Mouse (Mus musculus) urinary bladder, adult 18-20 months (tissue): ENCODE measurements around the gene Cyb561d2.
A peak's percentile ranks its signal among the peaks of the same experiment; 100 is the strongest.

Experiments used
- DNase-seq, 2 experiments: peaks; one replicate each; pipeline ENCODE4 v3.0.0; 2022; ENCODE audit warnings: low spot score in 2 of 2, mixed read lengths in 2 of 2

Cyb561d2 gene

GRCm38 (mm10) chr9:107550491-107551116 is 8.6 kb upstream of the Cyb561d2 start:
- no peak for DNase-seq

DNA sequence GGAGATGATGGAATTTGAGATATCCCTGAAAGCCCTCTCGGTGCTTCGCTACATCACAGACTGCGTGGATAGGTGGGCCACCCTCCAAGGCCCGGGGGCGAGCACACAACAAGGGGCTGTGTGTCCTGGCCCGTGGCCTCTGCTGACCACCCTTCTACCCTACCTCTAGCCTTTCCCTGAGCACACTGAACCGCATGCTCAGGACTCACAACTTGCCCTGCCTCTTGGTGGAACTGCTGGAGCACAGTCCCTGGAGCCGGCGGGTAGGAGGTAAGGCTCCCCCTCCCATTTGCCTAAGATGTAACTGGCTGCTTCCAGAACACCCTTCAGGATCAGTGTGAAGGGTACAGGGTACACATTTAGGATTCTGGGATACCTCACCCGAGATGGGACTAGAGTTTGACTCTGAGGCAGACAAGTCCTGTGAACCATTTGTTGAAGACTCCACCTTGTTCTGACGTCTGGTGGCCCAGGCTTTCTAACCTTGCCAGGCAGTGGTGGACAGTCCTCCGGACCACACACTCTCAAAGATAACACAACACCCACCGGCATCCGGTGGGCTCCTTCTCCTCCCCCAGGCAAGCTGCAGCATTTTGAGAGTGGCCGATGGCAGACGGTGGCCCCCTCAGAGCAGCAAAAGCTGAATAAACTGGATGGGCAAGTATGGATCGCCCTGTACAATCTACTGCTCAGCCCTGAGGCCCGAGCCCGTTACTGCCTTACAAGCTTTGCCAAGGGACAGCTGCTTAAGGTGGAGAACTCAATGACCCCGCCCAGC is 7.5 kb upstream of the Cyb561d2 start:
- no peak for DNase-seq

- no peak for DNase-seq
Measured at GRCm38 (mm10) chr9:107548820-107549219, 6.8 kb upstream of the Cyb561d2 start.

- DNase-seq, result no peak
Measured at GRCm38 (mm10) chr9:107547957-107548356, 6.0 kb upstream of the Cyb561d2 start.

DNA sequence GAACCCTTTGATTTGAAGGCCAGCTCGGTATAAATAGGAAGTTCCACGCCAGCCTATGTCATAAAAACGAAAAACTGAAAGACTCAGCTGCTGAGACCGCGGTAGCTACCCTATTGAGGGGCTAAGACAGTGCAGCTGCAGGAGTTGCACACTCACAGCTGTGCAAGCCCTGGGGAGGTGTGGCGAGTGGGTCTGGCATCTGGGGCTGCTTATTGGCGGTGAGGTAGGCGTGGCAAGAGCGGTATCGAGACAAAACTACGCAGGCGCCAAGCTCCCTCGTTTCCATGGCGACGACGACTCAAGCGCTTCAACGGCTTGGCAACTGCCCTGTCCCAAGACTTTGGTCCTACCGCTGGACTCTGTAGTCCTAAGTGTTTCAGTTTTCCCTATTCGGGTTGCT is 5.0 kb upstream of the Cyb561d2 start, which contains the start of gene Zmynd10:
Zmynd10 (plus strand) TSS at position 273 of the 400 bp plus-strand sequence.
- DNase-seq, result peak; percentile 58 to 79

- no peak for DNase-seq
Measured at GRCm38 (mm10) chr9:107545602-107546001, 3.6 kb upstream of the Cyb561d2 start.

DNA sequence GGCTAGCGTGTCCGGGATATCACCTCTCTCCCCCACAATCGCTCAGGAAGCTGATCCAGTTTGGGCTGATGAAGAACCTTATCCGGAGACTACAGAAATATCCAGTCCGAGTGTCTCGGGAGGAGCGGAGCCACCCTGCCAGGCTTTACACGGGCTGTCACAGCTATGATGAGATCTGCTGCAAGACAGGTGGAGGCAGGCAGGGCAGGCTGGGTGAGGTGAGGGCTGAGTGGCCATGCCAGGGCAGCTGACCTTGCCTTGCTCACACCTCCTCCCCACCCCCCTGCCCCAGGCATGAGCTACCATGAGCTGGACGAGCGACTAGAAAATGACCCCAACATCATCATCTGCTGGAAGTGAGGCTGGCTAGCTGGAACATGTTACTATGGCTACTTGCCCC is 3.2 kb upstream of the Cyb561d2 start:
- DNase-seq, result no peak

DNA sequence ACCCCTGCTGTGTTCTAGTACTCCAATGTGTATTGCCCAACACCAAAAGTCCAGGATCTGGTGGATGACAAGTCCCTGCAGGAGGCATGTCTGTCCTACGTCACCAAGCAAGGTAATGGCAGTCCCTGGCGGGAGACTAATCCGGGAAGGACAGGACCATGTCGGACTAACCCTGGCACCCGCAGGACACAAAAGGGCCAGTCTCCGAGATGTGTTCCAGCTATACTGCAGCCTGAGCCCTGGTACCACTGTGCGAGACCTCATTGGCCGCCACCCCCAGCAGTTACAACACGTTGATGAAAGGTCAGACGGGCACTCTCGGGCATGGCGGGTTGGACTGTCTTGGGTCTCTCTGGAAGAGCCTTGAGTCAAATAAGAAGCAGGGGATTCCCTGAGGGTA is 2.7 kb upstream of the Cyb561d2 start:
- no peak for DNase-seq

DNA sequence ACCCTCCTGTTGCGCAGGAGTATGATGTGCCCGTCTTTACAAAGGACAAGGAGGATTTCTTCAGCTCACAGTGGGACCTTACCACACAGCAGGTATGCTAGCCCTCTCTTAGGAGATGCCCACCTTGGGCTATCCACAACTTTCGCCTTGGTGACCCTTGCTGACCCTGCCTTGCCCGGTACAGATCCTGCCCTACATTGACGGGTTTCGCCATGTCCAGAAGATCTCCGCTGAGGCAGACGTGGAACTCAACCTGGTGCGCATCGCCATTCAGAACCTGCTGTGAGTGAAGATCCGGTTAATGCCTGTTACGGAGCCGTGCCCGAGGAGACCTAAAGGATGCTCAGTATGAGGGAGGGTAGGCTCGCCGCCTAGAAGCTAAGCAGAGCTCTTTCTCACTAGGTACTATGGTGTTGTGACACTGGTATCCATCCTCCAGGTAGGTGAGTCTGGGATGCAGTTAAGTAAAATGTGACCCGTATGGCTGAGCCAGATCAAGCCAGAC is 2.3 kb upstream of the Cyb561d2 start:
- DNase-seq, result no peak

DNA sequence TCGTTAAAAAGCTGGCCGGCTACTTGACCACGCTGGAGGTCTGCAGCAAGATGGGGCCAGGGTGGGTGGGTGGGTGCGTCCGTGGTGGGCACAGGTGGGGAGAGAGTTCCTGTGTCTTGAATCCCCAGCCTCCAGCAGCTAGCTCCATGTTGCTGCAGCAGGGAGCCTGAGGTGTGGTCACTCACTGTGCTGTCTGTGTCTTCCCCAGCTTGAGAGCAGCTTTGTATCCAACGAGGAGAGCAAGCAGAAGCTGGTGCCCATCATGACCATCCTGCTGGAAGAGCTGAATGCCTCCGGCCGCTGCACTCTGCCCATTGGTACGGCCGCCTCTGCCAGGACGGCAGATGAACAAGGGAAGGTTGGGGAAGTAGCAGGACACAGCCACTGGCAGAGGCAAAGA is 1.3 kb upstream of the Cyb561d2 start:
- no peak for DNase-seq

DNA sequence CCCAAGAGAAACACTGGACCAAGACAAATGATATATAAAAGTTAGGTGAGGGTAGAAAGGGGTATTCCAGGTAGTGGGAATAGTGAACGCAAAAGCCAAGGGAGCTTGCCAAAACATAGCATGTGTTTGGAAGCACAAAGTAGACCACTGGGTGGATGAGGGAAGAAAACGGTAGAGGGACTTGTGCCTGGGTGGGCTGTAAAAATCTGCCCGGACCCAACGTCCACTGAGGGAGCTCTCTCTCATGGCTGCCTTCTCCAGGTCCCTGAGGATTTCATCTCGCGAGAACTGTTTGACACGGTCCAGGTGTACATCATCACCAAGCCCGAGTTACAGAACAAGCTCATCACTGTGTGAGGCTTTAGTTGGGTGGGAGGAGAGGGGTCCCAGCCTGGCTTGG is 728 bp upstream of the Cyb561d2 start:
- DNase-seq, result no peak

GRCm38 (mm10) chr9:107542352-107542686 is 326 bp upstream of the Cyb561d2 start:
- DNase-seq, result no peak

DNA sequence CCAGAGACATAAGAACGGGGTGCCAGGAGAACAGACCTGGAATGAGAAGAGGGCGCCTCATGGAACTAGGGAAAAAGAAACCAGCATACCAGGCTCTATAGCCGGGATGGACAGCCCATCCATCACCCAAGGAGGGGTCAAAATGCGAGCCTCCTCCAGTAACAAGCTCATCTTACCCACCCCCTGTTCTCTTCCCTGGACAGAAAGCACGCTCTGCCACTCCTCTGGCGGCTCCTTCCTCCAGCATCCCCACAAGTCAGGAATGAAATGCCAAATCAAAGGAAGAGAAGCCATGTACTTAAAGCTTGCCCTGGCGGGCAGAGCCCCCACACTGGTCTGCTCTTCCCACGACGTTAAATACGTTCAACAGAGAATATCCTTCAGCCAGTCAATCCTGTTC is 988 bp downstream of the Cyb561d2 start:
- DNase-seq, result no peak

GRCm38 (mm10) chr9:107540420-107540819 is 1.6 kb downstream of the Cyb561d2 start:
- no peak for DNase-seq

DNA sequence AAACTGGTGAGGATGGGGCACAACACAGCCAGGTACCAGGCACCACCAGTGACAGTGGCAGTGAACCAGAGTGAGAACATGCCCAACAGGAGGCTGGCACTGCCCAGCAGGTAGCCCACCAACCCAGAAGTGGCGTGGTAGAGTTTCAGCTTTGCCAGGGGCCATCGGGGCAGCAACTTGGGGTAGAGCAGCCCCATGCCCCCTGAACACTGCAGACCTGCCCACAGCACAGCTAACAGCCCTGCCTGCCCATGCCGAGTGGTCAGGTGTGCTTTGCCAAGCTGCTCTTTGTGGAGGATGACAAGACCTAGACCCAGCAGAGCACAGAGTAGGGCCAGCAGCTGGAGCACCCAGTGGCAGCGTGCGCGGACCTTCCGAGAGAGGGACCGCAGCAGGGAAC is 2.1 kb downstream of the Cyb561d2 start:
- DNase-seq, result no peak

GRCm38 (mm10) chr9:107538711-107539110 is 3.3 kb downstream of the Cyb561d2 start:
- no peak for DNase-seq

DNA sequence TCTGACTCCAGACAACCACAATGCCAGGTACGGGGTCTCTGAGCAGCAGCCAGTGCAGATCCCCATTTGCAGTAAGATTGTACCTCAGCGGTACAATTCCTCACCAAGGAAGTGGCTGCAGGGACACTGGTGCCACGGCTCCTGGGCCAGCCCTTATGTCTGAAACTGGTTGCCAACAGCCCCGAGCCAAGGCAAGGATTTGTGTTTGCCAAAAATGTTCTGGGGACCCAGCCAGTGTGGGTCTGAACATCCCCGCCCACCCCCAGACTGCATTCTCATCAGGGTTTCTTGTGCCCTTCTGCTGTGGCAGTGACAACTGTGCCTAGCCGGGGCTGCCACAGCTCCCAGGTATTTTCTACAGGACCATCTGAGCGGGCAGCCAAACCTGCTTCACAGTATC is 3.8 kb downstream of the Cyb561d2 start:
- DNase-seq, result no peak

GRCm38 (mm10) chr9:107534408-107535202 is 7.4 kb downstream of the Cyb561d2 start:
- no peak for DNase-seq

DNA sequence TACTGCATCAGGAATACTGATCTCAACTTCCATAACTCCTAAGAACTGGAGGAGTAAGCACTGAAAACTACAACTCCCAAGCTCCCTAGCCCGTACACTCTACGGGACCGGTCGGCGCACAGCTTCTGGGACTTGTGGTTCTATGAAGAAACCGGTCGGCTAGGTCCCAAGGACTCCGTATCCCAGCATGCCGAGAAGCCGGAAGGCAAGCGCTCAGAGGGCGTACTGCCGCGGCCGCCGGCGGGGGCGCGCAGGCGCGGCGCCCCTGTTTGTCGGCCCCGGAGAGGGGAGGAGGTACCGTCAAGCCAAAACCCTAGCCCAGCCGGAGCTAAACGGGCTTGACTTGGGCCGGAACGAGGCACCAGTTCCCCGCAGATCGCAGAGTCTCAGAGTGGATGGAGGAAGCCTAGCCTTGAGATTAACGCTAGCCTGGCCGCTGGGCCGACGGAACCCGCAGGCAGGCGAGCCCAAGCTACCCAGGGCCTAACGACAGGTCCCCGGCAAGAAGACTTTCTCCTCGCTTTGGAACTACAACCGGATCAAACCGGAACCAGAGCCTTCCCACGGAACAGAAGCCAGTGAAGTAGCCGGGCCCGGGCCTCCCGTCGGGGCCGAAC is 8.1 kb downstream of the Cyb561d2 start, which contains the start of gene Tmem115:
Tmem115 (plus strand) TSS at position 155 of the 617 bp plus-strand sequence.
- DNase-seq, result peak; percentile 80 to 92

- DNase-seq, result peak; percentile 54 to 78
Measured at GRCm38 (mm10) chr9:107526198-107527026, 15.6 kb downstream of the Cyb561d2 start.

- DNase-seq, result no peak
Measured at GRCm38 (mm10) chr9:107522400-107522711, 19.6 kb downstream of the Cyb561d2 start.
